Mouse (Mus musculus): Measurements from ENCODE around the gene Brd3. TPM values are rescaled to one million over a fixed set of nuclear protein-coding genes. Genes with fewer than 3 reads are reported as not detected.
"Not testable (repeated sequence)": the region's sequence is repeated elsewhere in the genome, so short reads cannot be mapped to it uniquely, and the experiment has no call there.

Gene Brd3
- polyA plus RNA-seq, 1 experiment from 2014 or later: 80.9 TPM

DNA sequence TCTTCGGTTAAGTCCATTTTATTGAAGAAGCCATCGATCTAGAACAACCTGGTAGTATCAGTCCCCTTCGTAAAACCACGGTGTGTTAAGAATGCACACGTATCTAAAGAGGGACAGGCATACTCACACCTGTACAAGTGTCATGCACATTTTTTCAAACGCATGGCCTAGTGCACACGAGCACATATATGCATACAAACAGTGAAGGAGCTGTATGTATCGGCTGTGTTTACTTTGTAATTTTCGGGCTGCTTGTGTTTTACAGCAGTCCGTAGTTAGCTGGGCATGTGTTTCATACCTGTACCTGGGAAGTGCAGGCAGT lies 33.0 kb upstream of the Brd3 start:
- Histone ChIP-seq H3K4me1 (replicated peaks) (peaks cover 16% of the 10 kb centered on the region), H3K4me3 (peak overlapping the region; percentile 44), H3K27me3 (replicated peaks) (no peaks in the 10 kb centered on the region), H3K4me2 (peak overlapping the region; percentile 70), H3K9me3 (replicated peaks) (no peaks in the 10 kb centered on the region), H3K27ac (ENCODE audit: poor library complexity, severe bottlenecking) (peak overlapping the region; percentile 79), H3K36me3 (peaks cover 12% of the 10 kb centered on the region), H3K9ac (peak overlapping the region; percentile 62)
- ATAC-seq (ENCODE audit: insufficient number of reproducible peaks, low FRiP score): no peak
- WGBS: 30% methylated on average over 10 of the region's 10 CpGs

DNA sequence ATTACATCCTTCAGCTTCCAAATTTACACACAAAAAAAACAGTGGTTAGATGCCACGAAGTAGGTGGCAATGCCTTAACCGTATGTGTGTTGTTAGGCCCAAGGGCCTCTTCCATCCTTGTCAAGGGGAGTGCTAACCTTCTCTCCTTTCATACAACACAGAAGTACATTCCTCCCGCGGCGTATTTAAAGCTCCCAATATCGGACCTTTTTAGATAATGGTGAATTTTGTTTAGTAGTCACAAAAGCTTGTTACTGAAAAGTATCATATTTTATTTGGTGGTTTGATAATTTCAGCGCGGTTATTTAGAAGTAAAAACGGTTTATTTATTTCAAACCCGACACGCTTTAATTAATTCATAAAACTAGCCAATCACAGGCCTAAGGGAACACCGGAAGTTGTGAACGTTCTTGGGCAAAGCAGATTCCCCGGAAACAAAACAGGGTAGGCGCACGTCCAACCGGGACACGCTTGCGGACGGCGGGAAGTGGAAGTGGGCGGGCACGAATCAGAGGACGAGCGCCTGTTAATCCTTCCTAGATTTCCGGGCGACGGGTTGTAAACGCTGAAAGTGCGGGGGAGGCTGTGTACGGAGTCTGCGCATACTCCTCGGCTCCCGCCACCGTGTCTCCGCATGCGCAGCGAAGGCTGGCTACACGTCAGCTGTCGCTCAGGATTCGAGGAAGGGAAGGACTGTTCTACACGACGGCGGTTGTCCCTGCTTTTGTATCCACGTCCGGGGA lies 32.5 kb upstream of the Brd3 start:
- WGBS: under 1% methylated on average over 46 of the region's 46 CpGs
- H3K4me2 ChIP-seq: peak overlapping the region; percentile 70
- ATAC-seq (ENCODE audit: insufficient number of reproducible peaks, low FRiP score): peak; percentile 96

DNA sequence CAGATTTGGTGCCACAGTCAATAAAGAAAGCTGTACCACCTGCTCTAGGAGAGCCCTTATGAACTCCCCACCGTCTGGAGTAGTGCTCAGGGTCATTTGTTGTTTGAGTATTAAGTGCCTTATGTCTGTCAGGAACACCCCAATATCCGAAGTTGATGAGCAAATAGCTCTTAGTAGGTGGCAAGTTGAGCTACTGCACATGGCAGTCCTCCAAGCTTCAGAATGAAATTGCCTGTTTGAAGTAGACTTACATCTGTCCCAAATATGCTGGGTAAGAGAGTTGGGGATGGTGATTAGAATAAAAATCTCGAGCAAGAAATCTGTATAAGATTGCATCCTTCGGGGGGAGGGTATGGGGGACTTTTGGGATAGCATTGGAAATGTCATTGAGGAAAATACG lies 31.9 kb upstream of the Brd3 start:
- no peaks in the 10 kb centered on the region for H3K27me3 ChIP-seq (replicated peaks)
- ATAC-seq (ENCODE audit: insufficient number of reproducible peaks, low FRiP score): no peak
- WGBS: 20% methylated on average over 5 of the region's 5 CpGs
- peak overlapping the region; percentile 56 for H3K27ac ChIP-seq (ENCODE audit: poor library complexity, severe bottlenecking)
- no peaks in the 10 kb centered on the region for H3K9me3 ChIP-seq (replicated peaks)
- H3K4me2 ChIP-seq: peak overlapping the region; percentile 45
- H3K4me3 ChIP-seq: no peak overlapping the region
- H3K9ac ChIP-seq: peak overlapping the region; percentile 61; the same call in 1 of the 2 replicates
- peaks cover 16% of the 10 kb centered on the region for H3K4me1 ChIP-seq (replicated peaks)
- H3K36me3 ChIP-seq: peaks cover 24% of the 10 kb centered on the region

More for the DNA sequence above, 32.5 kb upstream of the Brd3 start:
- H3K9me3 ChIP-seq (replicated peaks): no peaks in the 10 kb centered on the region
- peaks cover 18% of the 10 kb centered on the region for H3K36me3 ChIP-seq
- H3K9ac ChIP-seq: peak overlapping the region; percentile 62
- peak overlapping the region; percentile 44 for H3K4me3 ChIP-seq
- peak overlapping the region; percentile 79 for H3K27ac ChIP-seq (ENCODE audit: poor library complexity, severe bottlenecking)
- H3K4me1 ChIP-seq (replicated peaks): peaks cover 16% of the 10 kb centered on the region
- no peaks in the 10 kb centered on the region for H3K27me3 ChIP-seq (replicated peaks)

DNA sequence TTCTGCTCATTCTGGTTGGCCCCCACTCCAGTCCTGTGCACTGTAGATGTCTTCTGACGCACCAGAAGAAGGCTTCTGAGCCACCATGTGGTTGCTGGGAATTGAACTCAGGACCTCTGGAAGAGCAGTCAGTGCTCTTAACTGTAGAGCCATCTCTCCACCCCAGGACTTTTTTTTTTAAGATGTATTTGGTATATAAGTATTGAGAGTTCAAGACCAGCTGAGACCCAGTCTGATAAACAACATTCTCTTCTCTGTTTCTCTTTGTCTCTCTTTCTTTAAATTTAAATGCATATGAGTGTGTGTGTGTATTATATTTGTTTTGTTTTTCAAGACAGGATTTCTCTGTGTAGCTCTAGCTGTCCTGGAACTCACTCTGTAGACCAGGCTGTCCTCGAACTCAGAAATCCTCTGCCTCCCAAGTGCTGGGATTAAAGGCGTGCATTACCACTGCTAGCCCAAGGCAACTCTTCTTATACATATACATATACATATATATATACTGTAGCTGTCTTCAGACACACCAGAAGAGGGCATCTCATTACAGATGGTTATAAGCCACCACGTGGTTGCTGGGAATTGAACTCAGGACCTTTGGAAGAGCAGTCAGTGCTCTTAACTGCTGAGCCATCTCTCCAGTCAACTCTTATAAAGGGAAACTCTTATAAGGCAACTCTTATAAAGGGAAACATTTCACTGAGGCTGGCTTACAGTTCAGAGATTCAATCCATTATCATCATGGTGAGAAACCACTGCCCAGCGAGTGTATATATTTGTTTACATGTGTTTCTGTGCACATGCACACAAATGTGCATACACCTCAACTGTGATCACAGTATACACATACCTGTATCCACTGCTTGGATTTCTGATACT lies 31.2 kb upstream of the Brd3 start:
- 63% methylated on average over 5 of the region's 5 CpGs for WGBS
- Histone ChIP-seq H3K4me1 (replicated peaks) (peaks cover 16% of the 10 kb centered on the region), H3K9ac (0 out of 2 replicates have a peak overlapping the region, but pooled peaks have one; percentile 61), H3K4me2 (peak overlapping the region; percentile 45), H3K27ac (ENCODE audit: poor library complexity, severe bottlenecking) (peak overlapping the region; percentile 56), H3K36me3 (peaks cover 30% of the 10 kb centered on the region)
- not testable (repeated sequence) for ATAC-seq (ENCODE audit: insufficient number of reproducible peaks, low FRiP score); H3K27me3 ChIP-seq (replicated peaks); H3K9me3 ChIP-seq (replicated peaks); H3K4me3 ChIP-seq

DNA sequence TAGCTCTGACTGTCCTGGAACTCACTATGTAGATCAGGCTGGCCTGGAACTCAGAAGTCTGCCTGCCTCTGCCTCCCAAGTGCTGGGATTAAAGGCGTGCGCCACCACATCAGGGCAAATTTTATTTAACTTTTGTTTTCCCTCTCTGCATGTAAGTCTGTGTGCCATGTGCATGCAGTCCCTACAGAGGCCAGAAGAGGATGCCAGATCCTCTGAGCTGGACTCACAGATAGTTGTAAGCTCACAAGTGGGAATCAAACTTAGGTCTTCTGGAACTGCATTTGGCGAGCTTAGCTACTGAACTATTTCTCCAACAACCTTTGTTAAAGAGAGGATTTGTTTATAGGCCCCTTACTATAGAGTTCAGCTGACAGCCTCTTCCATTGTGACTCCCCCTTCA lies 10.8 kb upstream of the Brd3 start:
- peaks cover 47% of the 10 kb centered on the region for H3K36me3 ChIP-seq
- no peak overlapping the region for H3K4me3 ChIP-seq
- H3K4me1 ChIP-seq (replicated peaks): peaks cover 28% of the 10 kb centered on the region
- no peak overlapping the region for H3K9ac ChIP-seq
- no peaks in the 10 kb centered on the region for H3K9me3 ChIP-seq (replicated peaks)
- no peak for ATAC-seq (ENCODE audit: insufficient number of reproducible peaks, low FRiP score)
- 93% methylated on average over 3 of the region's 3 CpGs for WGBS
- H3K27ac ChIP-seq (ENCODE audit: poor library complexity, severe bottlenecking): no peak overlapping the region
- H3K4me2 ChIP-seq: no peak overlapping the region
- H3K27me3 ChIP-seq (replicated peaks): no peaks in the 10 kb centered on the region

DNA sequence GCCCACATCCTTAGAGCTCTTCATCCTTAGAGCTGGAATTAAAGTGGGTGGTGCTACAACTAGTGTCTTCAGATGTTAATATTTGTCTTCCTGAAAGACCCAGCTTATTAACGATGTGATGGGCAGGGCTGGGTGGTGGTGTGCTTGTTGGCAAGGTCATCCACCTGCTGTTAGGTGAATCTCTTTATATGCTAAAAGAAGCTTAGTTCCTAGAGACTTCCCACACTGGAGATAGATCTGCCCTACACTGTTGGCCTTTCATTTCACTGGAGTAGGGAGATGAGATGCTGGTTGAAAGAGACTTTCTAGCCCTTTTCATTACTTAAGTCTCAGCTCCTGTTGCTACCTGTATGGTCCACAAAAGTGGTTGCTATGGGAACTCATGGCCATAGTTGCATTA lies 8.8 kb upstream of the Brd3 start:
- ATAC-seq (ENCODE audit: insufficient number of reproducible peaks, low FRiP score): no peak
- WGBS: 18% methylated on average over 1 of the region's 1 CpGs
- H3K27ac ChIP-seq (ENCODE audit: poor library complexity, severe bottlenecking): no peak overlapping the region
- H3K4me1 ChIP-seq (replicated peaks): peaks cover 28% of the 10 kb centered on the region
- H3K4me3 ChIP-seq: peak overlapping the region; percentile 89
- H3K9me3 ChIP-seq (replicated peaks): no peaks in the 10 kb centered on the region
- H3K9ac ChIP-seq: peak overlapping the region; percentile 93
- peaks cover 31% of the 10 kb centered on the region for H3K36me3 ChIP-seq
- H3K27me3 ChIP-seq (replicated peaks): no peaks in the 10 kb centered on the region
- H3K4me2 ChIP-seq: peak overlapping the region; percentile 99

DNA sequence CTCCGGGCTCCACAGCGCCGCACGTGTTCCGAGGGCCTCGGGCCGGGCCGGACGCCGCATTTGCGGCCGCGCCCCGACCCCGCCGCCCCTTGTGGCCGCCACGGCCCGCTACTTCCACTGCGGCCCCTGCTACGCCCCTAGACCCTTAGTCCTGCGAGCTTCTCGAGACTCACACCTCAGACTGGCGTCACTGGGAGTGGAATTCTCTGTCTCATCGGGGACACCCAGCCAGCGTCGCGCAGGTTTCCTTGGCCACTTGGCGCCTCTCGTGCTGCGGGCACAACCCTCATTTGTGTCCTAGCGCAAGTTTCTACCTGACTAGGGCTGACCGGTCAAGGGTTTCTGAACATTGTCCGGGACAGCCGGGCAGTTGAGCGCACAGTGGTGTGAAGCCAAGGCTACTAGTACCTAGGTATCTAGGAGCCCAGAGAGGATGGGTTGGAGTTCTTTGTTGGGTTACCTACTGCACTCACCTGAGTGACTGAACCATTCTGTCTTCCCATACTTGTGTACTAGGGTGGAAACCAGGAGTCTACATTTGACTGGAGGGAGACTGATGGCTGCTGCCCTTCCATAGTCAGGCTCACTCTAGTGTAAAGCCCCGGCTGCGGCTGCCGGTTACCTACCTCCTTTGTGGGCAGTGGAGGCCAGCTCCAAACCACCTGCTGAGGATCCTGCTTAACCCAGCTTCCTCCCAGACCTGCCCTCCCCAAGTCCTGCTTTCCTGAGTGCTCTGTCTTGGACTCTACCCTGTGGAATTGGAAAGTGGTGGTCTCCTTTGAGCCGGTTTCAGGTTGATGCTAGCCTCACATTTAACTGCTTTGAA lies 8.1 kb upstream of the Brd3 start:
- 1% methylated on average over 40 of the region's 40 CpGs for WGBS
- H3K9me3 ChIP-seq (replicated peaks): no peaks in the 10 kb centered on the region
- H3K4me2 ChIP-seq: peak overlapping the region; percentile 99
- H3K4me1 ChIP-seq (replicated peaks): peaks cover 28% of the 10 kb centered on the region
- peaks cover 24% of the 10 kb centered on the region for H3K36me3 ChIP-seq
- peak overlapping the region; percentile 83 for H3K27ac ChIP-seq (ENCODE audit: poor library complexity, severe bottlenecking)
- no peaks in the 10 kb centered on the region for H3K27me3 ChIP-seq (replicated peaks)
- peak; percentile 5 for ATAC-seq (ENCODE audit: insufficient number of reproducible peaks, low FRiP score)
- H3K9ac ChIP-seq: peak overlapping the region; percentile 93
- H3K4me3 ChIP-seq: peak overlapping the region; percentile 89

DNA sequence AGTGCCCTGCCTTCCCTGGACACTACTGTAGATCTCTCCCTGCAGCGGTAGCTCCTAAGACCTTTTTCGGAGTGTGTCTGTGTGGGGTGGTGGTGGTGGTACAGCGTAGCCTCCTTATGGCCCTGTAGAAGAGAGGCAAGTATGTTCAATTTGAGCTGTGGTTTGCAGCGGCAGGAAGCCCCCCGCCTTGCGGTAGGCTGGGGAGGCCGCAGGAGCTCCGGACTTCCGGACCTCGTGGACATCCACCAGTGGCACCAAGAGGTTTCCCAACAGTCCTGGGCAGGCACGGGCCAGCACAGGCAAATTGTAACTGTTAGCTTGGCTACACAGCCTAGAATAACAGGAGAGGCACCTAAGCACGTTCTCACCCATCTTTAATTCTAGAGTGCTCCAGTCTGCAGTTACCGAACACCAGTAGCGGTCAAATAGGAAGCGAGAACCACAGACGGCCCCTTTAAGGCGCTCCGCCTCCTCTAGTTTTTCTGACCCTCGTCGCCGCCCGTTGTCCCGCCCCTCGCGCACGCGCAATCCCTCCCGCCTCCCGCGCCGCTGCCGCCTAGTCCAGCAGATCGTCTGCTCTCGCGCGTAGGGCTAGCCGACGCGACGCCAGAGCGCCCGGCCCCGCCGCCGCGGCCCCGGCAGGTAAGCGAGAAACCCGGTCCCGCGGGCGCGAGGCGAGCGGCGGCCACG lies 7.3 kb upstream of the Brd3 start, which contains the start of gene Wdr5:
TSS of gene Wdr5 (plus strand) at position 519 of the 690 bp plus-strand sequence.
- Histone ChIP-seq H3K9ac (peak within 1 kb of the TSS; percentile 93), H3K27ac (ENCODE audit: poor library complexity, severe bottlenecking) (peak within 1 kb of the TSS; percentile 83), H3K4me2 (peak within 1 kb of the TSS; percentile 99), H3K4me1 (replicated peaks) (peaks cover 28% of the 10 kb centered on the region), H3K9me3 (replicated peaks) (no peaks in the 10 kb centered on the region), H3K4me3 (peak within 1 kb of the TSS; percentile 89), H3K36me3 (peaks cover 16% of the 10 kb centered on the region), H3K27me3 (replicated peaks) (no peaks in the 10 kb centered on the region)
- peak; percentile 92 for ATAC-seq (ENCODE audit: insufficient number of reproducible peaks, low FRiP score)
- under 1% methylated on average over 57 of the region's 57 CpGs for WGBS

DNA sequence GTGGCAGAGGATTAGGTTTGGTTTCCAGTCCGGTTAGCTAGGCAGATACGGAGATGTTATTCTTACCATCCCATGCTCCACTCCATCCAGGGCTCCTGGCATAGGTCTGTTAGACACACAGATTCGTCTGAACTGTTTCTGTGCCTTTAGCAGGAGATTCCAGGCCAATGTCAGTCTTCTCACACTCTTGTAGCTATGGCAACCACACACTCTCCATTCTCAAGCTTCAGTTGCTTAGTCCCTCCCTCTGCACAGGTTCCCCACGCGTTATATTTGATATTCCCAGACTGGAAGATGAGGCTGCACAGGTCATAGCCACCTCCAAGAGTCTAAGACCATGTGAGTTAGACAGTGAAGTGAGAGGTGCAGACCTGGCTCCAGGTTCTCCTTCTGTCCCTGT lies 6.4 kb upstream of the Brd3 start:
- peak overlapping the region; percentile 89 for H3K4me3 ChIP-seq
- peaks cover 7% of the 10 kb centered on the region for H3K36me3 ChIP-seq
- peak overlapping the region; percentile 93 for H3K9ac ChIP-seq
- peaks cover 28% of the 10 kb centered on the region for H3K4me1 ChIP-seq (replicated peaks)
- no peaks in the 10 kb centered on the region for H3K9me3 ChIP-seq (replicated peaks)
- H3K27ac ChIP-seq (ENCODE audit: poor library complexity, severe bottlenecking): peak overlapping the region; percentile 83; the same call in 1 of the 2 replicates
- ATAC-seq (ENCODE audit: insufficient number of reproducible peaks, low FRiP score): no peak
- H3K27me3 ChIP-seq (replicated peaks): no peaks in the 10 kb centered on the region
- H3K4me2 ChIP-seq: peak overlapping the region; percentile 99
- WGBS: 61% methylated on average over 5 of the region's 5 CpGs

DNA sequence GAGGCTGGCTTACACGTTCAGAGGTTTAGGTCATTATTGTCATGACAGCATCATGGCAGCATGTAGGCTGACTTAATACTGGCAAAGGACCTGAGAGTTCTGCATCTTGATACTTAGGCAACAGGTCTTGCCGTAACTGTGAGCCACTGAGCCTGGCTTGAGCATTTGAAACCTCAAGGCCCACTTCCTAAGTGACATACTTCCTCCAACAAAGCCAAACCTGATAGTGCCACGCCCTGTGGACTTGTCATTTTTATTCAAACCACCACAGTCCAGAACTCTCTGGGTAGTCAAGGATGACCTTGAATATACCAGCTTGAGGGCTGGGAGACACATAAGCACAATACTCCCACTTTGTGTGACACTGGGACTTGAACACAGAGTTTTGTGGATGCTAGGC lies 5.4 kb upstream of the Brd3 start:
- H3K4me2 ChIP-seq: no peak overlapping the region
- H3K4me1 ChIP-seq (replicated peaks): peaks cover 33% of the 10 kb centered on the region
- H3K9me3 ChIP-seq (replicated peaks): no peaks in the 10 kb centered on the region
- no peaks in the 10 kb centered on the region for H3K36me3 ChIP-seq
- H3K9ac ChIP-seq: no peak overlapping the region
- no peak overlapping the region for H3K4me3 ChIP-seq
- WGBS: 88% methylated on average over 3 of the region's 3 CpGs
- no peaks in the 10 kb centered on the region for H3K27me3 ChIP-seq (replicated peaks)
- H3K27ac ChIP-seq (ENCODE audit: poor library complexity, severe bottlenecking): no peak overlapping the region
- no peak for ATAC-seq (ENCODE audit: insufficient number of reproducible peaks, low FRiP score)
